Mouse (Mus musculus): Measurements from ENCODE around the gene Gm20388. TPM values are rescaled to one million over a fixed set of nuclear protein-coding genes. Genes with fewer than 3 reads are reported as not detected.

Gene Gm20388
- polyA plus RNA-seq, 1 experiment, result 59.3 TPM

DNA sequence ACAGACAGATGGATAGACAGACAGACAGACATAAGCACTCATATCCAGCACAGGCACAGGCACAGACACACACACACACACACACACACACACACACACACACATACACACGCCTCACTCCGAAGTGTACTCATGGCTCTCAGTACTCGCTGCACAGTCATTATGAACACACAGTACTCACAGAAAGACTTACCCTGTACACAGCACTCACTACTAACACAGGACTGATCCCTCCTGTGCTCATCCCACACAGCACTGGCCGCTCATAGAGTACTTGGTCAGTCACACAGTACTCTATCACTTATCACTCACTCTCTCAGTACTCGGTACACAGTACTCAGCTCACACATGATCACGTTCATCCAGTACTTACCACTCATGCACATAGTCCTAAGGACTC is 462.0 kb downstream of the Gm20388 start:
- DNase-seq (ENCODE audit: low read depth), result no peak
- no peak for TF ChIP-seq POLR2A (IDR thresholded peaks at IDR 0.05; ENCODE audit: borderline replicate concordance, extremely low read depth, insufficient read depth, insufficient read length, poor library complexity, severe bottlenecking)
- no peak for TF ChIP-seq CTCF (IDR thresholded peaks at IDR 0.05; ENCODE audit: borderline replicate concordance, extremely low read depth, insufficient read depth, insufficient read length)

DNA sequence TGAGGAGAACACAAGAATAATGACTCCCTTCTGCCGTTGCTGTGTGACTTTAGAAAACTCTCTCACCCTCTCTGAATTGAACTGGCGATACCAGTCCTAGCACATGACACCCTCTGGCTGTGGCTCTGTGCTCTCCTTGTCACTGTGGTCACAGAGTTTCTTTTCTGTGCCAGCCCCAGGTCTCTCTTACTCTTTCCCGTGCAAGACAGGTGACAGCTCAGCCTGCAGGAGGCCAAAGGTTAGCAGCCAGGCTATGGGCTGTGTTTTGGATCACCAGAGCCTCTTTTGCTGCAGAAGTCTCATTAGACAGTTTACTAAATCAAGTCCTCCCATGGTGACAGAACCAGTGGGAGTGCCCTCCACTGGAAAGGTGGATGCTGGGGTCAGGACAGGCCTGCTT is 463.0 kb downstream of the Gm20388 start:
- no peak for TF ChIP-seq CTCF (IDR thresholded peaks at IDR 0.05; ENCODE audit: borderline replicate concordance, extremely low read depth, insufficient read depth, insufficient read length)
- TF ChIP-seq POLR2A (IDR thresholded peaks at IDR 0.05; ENCODE audit: borderline replicate concordance, extremely low read depth, insufficient read depth, insufficient read length, poor library complexity, severe bottlenecking), result no peak
- DNase-seq (ENCODE audit: low read depth), result no peak

DNA sequence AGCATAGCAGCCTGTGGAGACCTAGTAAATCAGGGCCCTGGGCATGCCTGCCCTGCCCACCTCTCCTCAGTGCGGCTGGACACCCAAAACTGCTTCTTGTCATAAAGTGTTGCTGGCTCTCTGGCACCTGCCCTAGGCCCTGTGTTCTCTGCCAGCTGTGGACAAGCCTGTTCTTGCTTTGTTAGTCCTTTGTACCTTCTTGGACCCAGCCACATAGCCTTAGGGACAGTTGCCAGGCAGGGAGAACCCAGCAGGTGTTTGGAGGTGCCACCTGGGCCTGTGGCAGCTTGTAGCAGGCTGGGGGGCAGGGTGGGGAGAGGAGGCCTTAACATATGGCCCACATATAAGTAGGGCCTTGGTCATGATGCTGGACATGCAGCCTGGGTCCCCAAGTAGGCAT is 463.4 kb downstream of the Gm20388 start:
- TF ChIP-seq CTCF (IDR thresholded peaks at IDR 0.05; ENCODE audit: borderline replicate concordance, extremely low read depth, insufficient read depth, insufficient read length) (no peak), POLR2A (IDR thresholded peaks at IDR 0.05; ENCODE audit: borderline replicate concordance, extremely low read depth, insufficient read depth, insufficient read length, poor library complexity, severe bottlenecking) (no peak)
- DNase-seq (ENCODE audit: low read depth), result no peak

DNA sequence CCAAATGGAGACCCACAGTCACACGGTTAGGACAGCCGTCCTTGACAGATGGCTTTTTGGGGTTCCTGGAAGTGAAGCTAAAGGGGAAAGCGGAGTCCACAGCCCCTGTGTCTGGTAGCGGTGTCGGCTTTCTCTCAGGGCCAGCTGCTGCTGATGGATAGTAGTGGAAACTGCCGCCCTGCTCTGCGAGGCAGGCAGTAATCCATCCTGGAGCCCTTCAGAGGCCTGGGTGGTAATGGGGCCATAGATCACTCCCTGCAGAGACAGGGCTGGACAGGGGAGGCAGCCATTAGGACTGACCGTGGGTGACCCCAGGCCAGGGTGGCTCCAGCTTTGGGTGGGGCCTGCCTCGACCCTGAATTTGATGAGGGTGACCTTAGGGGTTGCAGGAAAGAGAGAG is 463.9 kb downstream of the Gm20388 start:
- TF ChIP-seq POLR2A (IDR thresholded peaks at IDR 0.05; ENCODE audit: borderline replicate concordance, extremely low read depth, insufficient read depth, insufficient read length, poor library complexity, severe bottlenecking), result no peak
- no peak for TF ChIP-seq CTCF (IDR thresholded peaks at IDR 0.05; ENCODE audit: borderline replicate concordance, extremely low read depth, insufficient read depth, insufficient read length)
- DNase-seq (ENCODE audit: low read depth), result peak; percentile 59

DNA sequence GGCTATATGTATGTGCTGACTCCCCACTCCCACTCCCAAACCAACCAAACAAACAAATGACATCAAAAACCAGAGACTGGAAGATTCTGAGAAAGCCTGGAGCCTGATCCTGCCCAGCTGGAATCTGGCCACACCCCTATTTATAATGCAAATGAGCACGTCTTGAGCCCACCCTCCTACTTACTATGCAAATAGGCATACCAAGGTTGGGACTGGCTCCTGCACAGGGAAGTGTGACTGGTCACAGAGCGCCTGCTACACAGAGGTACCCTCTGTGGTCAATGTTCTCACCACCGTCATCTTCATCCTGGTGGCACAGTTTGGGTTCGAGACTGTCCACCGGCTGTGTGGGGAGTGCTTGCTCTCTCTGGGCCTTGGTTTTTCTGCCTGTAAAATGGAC is 464.5 kb downstream of the Gm20388 start:
- peak; percentile 87 for DNase-seq (ENCODE audit: low read depth)
- TF ChIP-seq POLR2A (IDR thresholded peaks at IDR 0.05; ENCODE audit: borderline replicate concordance, extremely low read depth, insufficient read depth, insufficient read length, poor library complexity, severe bottlenecking) (no peak), CTCF (IDR thresholded peaks at IDR 0.05; ENCODE audit: borderline replicate concordance, extremely low read depth, insufficient read depth, insufficient read length) (no peak)

DNA sequence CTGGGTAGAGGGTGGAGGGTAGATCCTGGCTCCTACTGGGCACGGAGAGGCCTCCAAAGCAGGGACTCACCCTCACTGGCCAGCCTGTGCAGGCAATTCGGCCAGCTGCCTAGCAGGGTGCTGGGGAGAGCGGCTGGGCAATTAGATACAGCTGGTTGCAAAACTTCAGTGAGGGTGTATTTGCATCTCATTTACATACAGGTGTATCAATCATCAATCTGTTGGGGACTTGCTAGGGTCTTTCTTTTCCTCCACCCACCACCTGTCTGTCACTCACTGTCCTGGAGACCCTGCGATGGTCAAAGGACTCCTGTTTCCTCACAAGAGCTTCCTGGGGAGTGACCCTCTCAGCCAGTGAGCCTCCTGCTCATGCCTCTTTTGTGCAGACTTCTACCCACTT is 465.6 kb downstream of the Gm20388 start:
- TF ChIP-seq CTCF (IDR thresholded peaks at IDR 0.05; ENCODE audit: borderline replicate concordance, extremely low read depth, insufficient read depth, insufficient read length) (no peak), POLR2A (IDR thresholded peaks at IDR 0.05; ENCODE audit: borderline replicate concordance, extremely low read depth, insufficient read depth, insufficient read length, poor library complexity, severe bottlenecking) (no peak)

DNA sequence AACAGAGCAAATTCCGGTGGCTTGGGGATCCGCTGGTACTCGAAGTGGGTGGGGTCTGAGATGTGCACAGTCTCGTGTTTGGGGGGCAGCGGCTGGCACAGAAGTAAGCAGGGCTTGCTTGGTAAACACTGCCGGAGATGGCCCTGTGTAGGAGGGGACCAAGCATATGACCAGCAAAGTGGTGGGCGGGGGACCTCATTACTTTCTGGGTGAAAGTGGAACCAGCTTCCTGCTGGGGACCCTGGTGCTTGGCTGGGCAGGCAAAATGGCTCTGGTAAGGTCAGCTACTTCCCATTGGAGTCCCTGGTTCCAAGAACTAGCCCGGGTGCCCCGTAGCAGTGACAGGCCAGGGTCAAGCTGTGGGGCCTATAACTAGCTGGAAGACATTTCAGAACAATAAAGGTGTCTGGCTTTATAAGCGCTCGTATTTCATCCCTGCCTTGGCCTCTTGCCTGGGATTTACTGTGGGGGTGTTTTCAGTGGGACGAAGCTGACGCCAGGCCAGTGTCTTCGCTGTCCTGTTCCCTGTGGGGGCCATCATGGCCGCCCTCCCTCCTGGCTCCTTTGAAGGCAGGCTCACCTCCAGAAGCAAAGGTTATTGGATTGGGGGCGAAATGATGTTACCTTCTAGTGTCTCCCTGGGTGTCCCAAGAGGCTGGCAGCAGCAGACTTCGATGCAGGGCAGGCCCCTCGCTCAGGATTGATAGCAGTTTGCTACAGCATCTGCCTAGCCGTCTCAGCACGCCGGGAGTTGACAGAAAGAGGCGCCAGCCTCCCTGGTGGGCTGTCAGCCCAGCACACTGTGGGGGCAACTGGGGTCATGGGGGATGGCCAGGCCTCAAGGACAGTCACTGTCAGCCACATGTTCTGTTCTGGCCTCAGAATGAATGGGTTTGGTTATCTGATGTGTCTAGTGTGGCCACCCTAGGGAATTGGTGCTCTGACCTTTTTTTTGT is 466.5 kb downstream of the Gm20388 start:
- DNase-seq (ENCODE audit: low read depth), result no peak
- TF ChIP-seq CTCF (IDR thresholded peaks at IDR 0.05; ENCODE audit: borderline replicate concordance, extremely low read depth, insufficient read depth, insufficient read length) (no peak), POLR2A (IDR thresholded peaks at IDR 0.05; ENCODE audit: borderline replicate concordance, extremely low read depth, insufficient read depth, insufficient read length, poor library complexity, severe bottlenecking) (no peak)

More for the DNA sequence above, 465.6 kb downstream of the Gm20388 start:
- peak; percentile 73 for DNase-seq (ENCODE audit: low read depth)

DNA sequence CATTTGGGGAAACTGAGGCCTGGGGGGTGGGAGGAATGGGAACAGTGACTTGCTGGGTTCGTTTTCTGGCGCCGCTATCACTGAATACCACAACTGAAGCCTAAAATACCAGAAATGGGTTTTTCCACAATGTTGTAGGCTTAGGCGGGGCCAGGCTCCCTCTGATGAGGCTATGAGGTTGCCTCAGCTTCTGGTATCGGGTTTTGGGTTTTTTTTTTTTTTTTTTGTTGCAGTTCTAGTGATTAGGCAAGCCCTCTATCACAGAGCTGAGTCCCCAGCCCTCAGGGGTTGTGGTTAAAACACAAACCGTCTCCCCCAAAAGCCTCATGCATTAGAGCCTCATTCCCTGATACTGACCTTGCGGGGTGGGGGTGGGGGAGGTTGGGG is 467.2 kb downstream of the Gm20388 start:
- no peak for DNase-seq (ENCODE audit: low read depth)
- no peak for TF ChIP-seq CTCF (IDR thresholded peaks at IDR 0.05; ENCODE audit: borderline replicate concordance, extremely low read depth, insufficient read depth, insufficient read length)
- TF ChIP-seq POLR2A (IDR thresholded peaks at IDR 0.05; ENCODE audit: borderline replicate concordance, extremely low read depth, insufficient read depth, insufficient read length, poor library complexity, severe bottlenecking), result no peak

DNA sequence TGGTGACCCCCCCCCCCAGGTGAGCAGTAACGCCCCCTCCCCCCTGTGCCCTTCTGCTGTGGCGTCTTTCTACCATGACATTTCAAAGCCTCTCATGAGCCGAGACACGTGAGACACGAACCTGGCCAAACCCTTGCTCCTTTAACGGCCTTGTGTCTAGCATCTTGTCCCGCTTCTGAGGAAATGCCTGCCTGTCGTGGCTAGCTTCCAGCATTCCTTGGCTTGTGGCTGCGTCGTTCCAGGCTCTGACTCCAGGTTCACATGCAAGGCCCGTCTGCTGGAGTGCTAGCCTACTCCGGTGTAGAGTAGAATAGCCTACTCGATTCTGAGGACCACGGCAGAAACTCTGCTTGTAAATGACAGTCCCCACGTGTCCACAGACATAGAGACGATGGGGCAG is 467.7 kb downstream of the Gm20388 start:
- no peak for TF ChIP-seq CTCF (IDR thresholded peaks at IDR 0.05; ENCODE audit: borderline replicate concordance, extremely low read depth, insufficient read depth, insufficient read length)
- DNase-seq (ENCODE audit: low read depth), result peak; percentile 86

DNA sequence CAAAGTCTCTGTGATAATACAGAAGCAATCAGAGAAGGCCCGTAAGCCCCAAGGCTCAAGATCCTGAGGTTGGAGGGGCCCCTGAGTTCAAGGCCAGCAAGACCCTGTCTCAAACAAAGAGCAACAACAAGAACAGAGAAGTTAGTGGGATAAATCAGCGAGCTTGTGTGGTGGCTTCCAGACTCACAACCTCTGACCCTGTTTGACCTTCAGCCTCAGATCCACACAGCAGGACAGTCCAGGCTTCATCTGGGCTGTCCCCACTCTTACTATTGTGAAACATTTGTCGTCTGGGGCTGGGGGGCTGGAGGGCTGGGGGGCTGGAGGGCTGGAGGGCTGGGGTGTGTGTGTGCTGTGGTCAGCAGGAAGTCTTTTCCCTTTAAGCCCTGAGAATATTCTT is 468.4 kb downstream of the Gm20388 start:
- no peak for TF ChIP-seq CTCF (IDR thresholded peaks at IDR 0.05; ENCODE audit: borderline replicate concordance, extremely low read depth, insufficient read depth, insufficient read length)
- no peak for TF ChIP-seq POLR2A (IDR thresholded peaks at IDR 0.05; ENCODE audit: borderline replicate concordance, extremely low read depth, insufficient read depth, insufficient read length, poor library complexity, severe bottlenecking)
- DNase-seq (ENCODE audit: low read depth), result no peak

DNA sequence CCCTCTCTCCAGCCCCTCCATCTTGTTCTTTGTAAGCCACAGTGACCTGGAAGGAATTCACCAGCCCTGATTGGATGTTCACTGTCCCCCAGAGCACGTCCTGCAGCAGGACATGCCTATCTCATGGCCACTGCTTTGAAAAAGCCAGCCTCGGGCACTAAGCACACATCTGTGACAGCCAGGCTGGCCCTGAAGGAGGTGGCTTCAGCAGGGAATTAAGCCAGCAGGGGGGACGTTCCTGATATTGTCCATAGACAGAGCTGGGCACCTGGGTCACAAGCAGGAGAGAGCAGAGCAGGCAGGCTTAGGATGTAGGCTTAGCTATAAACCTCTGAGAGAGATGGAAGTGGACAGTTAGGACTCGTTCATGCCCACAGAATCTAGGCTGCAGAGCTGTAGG is 471.2 kb downstream of the Gm20388 start:
- peak; percentile 58 for DNase-seq (ENCODE audit: low read depth)
- TF ChIP-seq POLR2A (IDR thresholded peaks at IDR 0.05; ENCODE audit: borderline replicate concordance, extremely low read depth, insufficient read depth, insufficient read length, poor library complexity, severe bottlenecking), result no peak
- no peak for TF ChIP-seq CTCF (IDR thresholded peaks at IDR 0.05; ENCODE audit: borderline replicate concordance, extremely low read depth, insufficient read depth, insufficient read length)

Data from brain, embryonic 14.5 days (tissue).